Mouse (Mus musculus) bone marrow, adult 2 months (tissue): Measurements from ENCODE around the gene Hs6st2. TPM values are rescaled to one million over a fixed set of nuclear protein-coding genes. Genes with fewer than 3 reads are reported as not detected.

Source experiments
- H3K27ac ChIP-seq: fragments of 200-500 bp; 2 replicates; pipeline ENCODE4 v1.5.1; 2012; ENCODE audit warnings: low read depth, mild to moderate bottlenecking, control low read depth, inconsistent platforms, low read length; ENCODE audit not compliant: control insufficient read depth, poor library complexity, insufficient read depth
- H3K4me1 ChIP-seq: fragments of 200-500 bp; 2 replicates; pipeline ENCODE4 v1.6.1; 2011; ENCODE audit warnings: low read length; ENCODE audit not compliant: control insufficient read depth, insufficient read depth
- H3K4me3 ChIP-seq: fragments of 200-500 bp; replicated peaks from 2 replicates; pipeline ENCODE3; 2011; ENCODE audit warnings: mild to moderate bottlenecking, low read depth, low read length, control low read depth; ENCODE audit not compliant: control insufficient read depth
- CTCF ChIP-seq: fragments of 200-500 bp; IDR thresholded peaks from 2 replicates; pipeline ENCODE4 v1.5.1; 2011; ENCODE audit warnings: low read length, control low read depth; ENCODE audit not compliant: control insufficient read depth, insufficient read depth
- POLR2A ChIP-seq: fragments of 200-500 bp; IDR thresholded peaks from 2 replicates; pipeline ENCODE4 v1.6.1; 2011; ENCODE audit warnings: low read depth, mild to moderate bottlenecking, control low read depth, low read length, borderline replicate concordance; ENCODE audit not compliant: control insufficient read depth
- WGBS: fragments of 180-500 bp; shearing (Covaris S2); methylation state at CpG from one replicate; pipeline ENCODE4 v1.1.7; 2018; 5-methylcytosine and 5-hydroxymethylcytosine counted together
- polyA plus RNA-seq: library from polyadenylated mRNA; stranded (reverse); fragments of >200 nt; gene quantifications from 2 replicates; pipeline ENCODE4 v1.2.4, GENCODE M21; 2011; ENCODE audit warnings: low replicate concordance; ENCODE audit not compliant: missing spikeins, insufficient read depth, insufficient read length

Gene Hs6st2
- polyA plus RNA-seq, 1 experiment: 1.3 TPM

- TF ChIP-seq CTCF: no peak
- no peak for TF ChIP-seq POLR2A
- Histone ChIP-seq H3K27ac (no peak overlapping the region), H3K4me3 (no peak overlapping the region), H3K4me1 (no peaks in the 10 kb centered on the region)
- WGBS: 15% methylated on average over 66 of the region's 70 CpGs
Observed at GRCm38 (mm10) chrX:51680428-51681169, 1.1 kb downstream of the Hs6st2 start.

GRCm38 (mm10) chrX:51679601-51680427, 1.8 kb downstream of the Hs6st2 start:
- TF ChIP-seq CTCF (no peak), POLR2A (no peak)
- Histone ChIP-seq H3K27ac (no peak overlapping the region), H3K4me3 (no peak overlapping the region), H3K4me1 (no peaks in the 10 kb centered on the region)
- WGBS: 32% methylated on average over 46 of the region's 46 CpGs

DNA sequence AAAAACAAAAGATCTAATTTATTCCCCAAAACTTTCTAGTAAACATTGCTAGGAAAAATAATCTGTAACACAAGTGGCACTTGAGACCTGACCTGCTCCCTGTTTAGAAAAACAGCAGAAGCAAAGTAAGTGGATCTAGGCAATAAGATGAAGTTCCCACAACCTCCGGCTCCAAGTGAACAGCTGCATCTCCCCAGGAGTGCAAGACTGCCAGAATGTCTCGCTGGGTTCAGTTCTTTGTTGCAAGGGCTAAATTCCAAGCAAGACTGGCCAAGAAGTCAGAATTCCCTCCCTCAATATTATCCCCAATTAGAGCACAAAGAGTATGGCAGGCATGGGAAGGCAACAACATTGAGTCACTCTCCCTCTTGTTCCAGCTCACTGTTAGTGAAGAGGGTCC, 23.4 kb downstream of the Hs6st2 start:
- 81% methylated on average over 2 of the region's 2 CpGs for WGBS
- TF ChIP-seq POLR2A (no peak), CTCF (no peak)
- H3K4me1 ChIP-seq: no peaks in the 10 kb centered on the region
- H3K4me3 ChIP-seq: no peak overlapping the region
- H3K27ac ChIP-seq: no peak overlapping the region

DNA sequence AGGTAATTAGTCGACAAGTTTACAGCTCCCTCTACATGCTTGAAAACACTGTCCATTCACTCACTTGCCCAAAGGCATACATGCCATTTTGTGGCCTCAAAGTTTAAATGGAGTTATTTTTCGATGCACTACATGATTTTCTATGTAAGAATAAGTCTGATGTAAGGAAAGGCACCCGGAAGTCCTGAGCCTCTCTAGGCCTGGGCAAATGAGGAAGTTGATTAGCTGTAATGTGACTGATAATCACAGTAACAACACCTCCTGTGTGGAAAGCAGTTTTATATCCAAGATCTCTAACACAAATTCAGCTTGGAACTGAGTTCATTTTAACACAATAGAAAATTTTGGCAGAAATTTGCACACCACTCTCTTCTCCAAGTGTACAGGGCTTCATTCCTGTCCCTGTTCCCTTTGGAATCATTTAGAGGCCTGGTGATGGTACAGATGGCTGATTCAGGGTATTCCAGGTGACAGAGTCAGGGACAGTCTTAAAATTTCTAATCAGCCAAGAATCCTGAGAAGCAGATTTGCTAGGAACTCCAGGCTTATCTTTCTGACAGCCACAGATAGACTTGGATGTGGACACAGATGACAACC, 38.9 kb downstream of the Hs6st2 start:
- TF ChIP-seq POLR2A (no peak), CTCF (no peak)

GRCm38 (mm10) chrX:51635756-51636155, 45.9 kb downstream of the Hs6st2 start:
- TF ChIP-seq CTCF (no peak), POLR2A (no peak)
- WGBS: 76% methylated on average over 7 of the region's 7 CpGs

More for the DNA sequence above, 38.9 kb downstream of the Hs6st2 start:
- Histone ChIP-seq H3K4me3 (no peak overlapping the region), H3K27ac (no peak overlapping the region), H3K4me1 (no peaks in the 10 kb centered on the region)
- 38% methylated on average over 3 of the region's 3 CpGs for WGBS

DNA sequence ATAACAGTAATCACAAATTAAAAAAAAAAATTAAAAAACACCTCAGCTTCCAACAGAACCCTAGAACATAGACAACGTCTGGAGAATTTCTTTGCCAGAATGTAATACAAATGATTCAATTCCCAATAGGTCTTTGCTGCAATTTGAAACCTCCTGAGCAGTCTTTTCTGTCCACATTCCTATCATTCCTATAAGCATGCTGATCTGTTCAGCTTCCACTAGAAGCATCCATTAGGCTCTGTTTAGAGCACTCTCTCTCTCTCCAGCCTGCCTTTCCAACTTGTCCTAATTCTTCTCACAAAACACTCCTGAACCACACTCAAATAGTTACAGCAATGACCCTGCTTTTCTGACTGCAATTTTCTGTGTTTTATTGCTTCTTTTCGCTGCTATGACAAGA, 50.3 kb downstream of the Hs6st2 start:
- 66% methylated on average over 2 of the region's 2 CpGs for WGBS
- Histone ChIP-seq H3K4me3 (no peak overlapping the region), H3K27ac (no peak overlapping the region), H3K4me1 (no peaks in the 10 kb centered on the region)
- TF ChIP-seq POLR2A (no peak), CTCF (no peak)

More at GRCm38 (mm10) chrX:51635756-51636155, 45.9 kb downstream of the Hs6st2 start:
- H3K4me3 ChIP-seq: no peak overlapping the region
- no peaks in the 10 kb centered on the region for H3K4me1 ChIP-seq
- H3K27ac ChIP-seq: no peak overlapping the region

GRCm38 (mm10) chrX:51614384-51615004, 67.2 kb downstream of the Hs6st2 start:
- TF ChIP-seq CTCF: no peak
- no peak for TF ChIP-seq POLR2A
- Histone ChIP-seq H3K27ac (no peak overlapping the region), H3K4me3 (no peak overlapping the region), H3K4me1 (no peaks in the 10 kb centered on the region)
- 59% methylated on average over 7 of the region's 7 CpGs for WGBS
